Mouse (Mus musculus): ENCODE measurements around the gene Cgn.

DNA sequence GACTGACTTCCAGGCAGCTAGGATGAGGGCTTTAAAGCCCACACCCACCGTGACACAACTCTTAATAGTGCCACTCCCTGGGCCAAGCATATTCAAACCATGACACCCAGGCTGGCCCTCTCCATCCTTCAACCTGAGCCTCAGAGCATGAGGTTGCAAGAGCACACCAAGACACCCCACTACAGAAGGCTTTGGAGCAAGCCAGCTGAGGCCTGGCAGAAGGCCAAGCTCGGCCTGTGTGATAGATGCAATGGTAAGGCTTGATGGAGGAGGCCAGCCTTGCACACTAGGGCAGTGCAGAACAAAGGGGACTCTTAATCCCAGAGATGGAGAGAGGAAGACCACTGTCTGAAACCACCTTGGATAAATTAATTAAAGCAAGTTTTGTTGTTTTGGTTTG, 3.2 kb upstream of the Cgn start:
- TF ChIP-seq CTCF (IDR thresholded peaks at IDR 0.05; ENCODE audit: low read depth), result no peak
- TF ChIP-seq EP300 (IDR thresholded peaks at IDR 0.05; ENCODE audit: low read depth), result no peak
